Mouse (Mus musculus) NIH3T3 (cell line): ENCODE data around the gene Tenm3.

ENCODE experiments used
- DNase-seq: peaks from one replicate; pipeline ENCODE4 v3.0.0-alpha.2; 2012; ENCODE audit warnings: low read depth

Tenm3 gene

DNA sequence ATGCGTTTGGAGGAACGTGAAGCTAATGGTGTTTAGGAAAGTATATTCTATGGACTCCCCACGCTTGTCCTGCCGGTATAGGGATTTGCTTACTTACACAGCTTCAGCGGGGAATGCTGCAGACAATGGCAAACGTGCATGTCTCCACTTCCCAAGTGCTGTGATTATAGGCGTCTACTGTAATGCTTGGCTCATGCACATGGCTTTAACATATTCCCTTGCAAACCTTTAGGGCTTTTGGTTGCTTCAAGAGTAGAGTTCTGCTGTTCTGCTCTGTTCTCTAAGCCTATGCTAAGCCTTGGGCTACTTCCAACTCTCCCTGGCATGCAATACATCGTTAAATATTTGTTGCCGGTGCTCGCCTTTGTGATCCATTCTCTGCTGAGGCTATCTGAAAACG is 102.8 kb downstream of the Tenm3 start:
- DNase-seq = no peak

DNA sequence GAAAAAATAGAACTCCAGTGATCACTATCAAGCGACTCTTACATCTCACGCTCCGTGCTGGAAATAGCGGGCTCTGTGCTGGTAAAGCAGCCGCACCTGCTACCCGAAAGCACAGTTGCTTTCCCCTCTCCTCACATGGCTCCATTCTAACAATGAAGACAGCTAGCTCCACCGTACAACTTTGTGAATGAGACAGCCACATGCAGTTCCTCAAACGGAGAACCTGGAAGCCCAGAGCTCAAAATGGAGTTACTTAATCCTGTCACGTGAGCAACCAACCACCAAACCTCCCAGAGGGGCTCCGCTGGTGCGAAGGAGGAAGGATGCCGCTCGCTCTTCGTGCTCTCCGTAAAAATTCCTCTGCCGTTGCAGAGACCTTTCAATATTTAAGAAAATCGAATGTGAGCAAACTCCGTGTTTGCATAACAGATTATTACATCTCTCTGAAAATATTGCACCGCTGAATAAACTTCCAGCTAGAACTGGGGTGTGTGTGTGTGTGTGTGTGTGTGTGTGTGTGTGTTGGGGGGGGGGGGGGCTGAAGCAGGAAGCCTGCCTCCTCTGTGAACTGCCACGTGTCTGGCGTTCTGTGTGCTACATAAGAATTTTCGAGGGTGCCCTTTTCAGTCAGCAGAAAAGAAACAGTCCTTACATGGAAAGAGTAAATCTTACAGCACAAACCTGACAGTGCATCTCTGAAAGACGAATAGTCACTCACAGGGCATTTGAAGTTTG is 103.4 kb downstream of the Tenm3 start:
- no peak for DNase-seq

GRCm38 (mm10) chr8:48733731-48734130 is 110.0 kb downstream of the Tenm3 start:
- no peak for DNase-seq

- DNase-seq = no peak
Observed at GRCm38 (mm10) chr8:48733057-48733456, 110.7 kb downstream of the Tenm3 start.

GRCm38 (mm10) chr8:48730701-48731100 is 113.0 kb downstream of the Tenm3 start:
- no peak for DNase-seq

DNA sequence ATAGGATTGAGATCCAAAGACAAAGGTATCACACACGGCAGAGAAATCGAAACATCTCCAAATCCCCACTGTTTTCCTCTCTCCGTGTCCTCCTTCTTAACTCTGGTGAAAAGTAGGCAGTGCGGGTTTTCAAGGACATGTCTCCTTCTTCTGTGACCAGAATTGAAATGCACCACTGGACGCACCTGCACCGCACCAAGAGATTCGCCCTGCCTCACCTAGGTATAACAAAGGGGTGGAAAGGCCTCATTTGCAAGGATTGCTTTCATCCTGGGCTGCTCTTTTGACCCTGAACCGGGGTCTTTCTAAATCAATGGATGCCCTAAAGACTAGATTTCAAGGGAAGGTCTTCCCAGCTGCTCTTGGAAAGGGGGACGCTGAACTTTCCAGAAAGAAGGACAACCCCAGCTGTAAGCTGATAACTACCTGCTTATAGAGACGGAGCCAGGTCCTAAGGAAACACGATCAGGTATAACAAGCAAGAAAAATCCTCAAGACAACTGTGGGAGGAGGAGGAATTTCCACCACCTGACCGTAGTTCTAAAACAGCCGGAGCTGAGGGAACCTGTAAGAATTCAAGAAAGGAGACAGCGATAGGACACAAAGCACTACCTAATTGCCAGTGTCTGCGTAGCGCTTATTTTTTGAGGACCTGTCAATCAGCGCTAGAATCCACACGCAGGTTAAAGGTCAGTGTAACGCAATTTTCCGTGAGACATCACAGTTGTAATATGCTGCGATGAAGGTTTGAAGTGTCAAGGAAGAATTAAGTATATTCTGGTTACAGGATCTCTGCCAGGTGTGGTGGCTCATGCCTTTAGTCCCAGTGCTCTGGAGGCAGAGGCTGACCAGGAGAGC is 114.7 kb downstream of the Tenm3 start:
- DNase-seq = no peak

DNA sequence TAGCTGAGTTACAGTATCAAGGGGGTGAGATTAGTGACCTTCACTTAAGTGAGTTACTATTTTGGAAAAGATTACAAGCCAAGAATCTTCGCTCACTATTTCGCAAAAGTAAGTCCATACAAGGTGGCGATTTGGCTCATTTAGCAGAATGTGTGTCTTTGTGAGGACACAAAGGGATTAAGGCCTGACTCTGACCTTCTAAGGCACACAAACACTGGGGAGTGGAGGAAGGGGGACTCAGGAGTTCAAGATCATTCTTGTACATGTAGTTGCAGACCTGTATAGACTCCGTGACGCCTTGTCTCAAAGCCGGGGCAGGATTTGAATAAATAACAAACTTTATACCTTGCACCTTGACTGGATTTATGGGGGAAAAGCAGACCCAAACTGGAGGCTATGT is 115.7 kb downstream of the Tenm3 start:
- DNase-seq = no peak

DNA sequence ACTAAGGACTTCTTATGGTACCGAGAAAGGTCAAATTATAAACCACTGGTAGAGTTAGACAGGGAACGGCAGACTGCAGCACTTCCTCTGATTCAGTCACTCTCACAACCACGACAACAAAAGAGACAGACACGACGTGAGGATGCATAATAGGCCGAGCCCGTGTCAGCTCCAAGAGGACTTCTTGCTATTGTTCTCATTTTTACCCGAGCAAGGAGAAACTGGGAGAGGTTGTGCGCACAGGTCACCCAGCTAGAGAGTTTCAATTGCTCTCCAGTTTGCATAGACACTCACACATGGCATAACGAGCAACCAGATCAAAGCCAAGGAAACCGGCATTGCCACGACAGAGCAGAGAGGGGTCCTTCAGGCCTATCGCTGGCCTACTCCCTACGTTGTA is 121.0 kb downstream of the Tenm3 start:
- DNase-seq = no peak

DNA sequence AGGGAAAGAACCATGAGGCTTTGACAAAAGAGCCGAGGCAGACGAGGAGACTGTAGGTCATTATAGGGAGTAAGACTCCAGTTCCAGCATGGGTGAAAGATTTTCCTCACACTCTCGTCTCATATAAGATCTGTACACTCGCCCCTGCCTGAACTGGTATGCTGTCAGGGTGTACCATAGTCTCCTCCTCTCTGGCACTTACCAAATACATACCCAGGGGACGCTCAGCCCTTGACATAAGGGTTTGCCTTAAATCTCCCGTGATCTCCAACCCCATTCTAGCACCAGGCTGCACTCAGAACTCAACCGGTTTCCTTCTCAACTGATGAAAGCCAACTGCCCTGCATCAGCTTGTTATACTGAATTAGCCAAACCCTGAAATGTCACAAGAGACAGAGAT is 121.4 kb downstream of the Tenm3 start:
- no peak for DNase-seq

DNA sequence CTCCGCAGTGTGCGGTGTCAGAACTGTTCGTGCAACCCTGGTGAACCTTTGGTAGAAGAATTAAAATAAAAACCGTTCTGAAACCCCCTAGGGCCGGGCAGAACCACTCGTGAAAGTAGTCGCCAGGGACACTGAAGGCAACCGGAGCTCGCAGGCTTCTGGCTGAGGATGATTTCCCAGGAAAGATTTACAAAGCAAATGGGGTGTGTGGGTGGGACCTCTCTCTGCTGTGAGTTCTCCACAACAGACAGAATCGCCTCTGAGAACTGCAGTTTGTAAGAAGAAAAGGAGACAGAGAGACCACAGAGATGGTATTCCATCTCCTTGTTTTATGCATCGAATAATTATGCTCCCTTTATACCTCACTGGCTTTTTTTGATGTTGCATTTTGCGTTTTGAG is 122.4 kb downstream of the Tenm3 start:
- DNase-seq = no peak

DNA sequence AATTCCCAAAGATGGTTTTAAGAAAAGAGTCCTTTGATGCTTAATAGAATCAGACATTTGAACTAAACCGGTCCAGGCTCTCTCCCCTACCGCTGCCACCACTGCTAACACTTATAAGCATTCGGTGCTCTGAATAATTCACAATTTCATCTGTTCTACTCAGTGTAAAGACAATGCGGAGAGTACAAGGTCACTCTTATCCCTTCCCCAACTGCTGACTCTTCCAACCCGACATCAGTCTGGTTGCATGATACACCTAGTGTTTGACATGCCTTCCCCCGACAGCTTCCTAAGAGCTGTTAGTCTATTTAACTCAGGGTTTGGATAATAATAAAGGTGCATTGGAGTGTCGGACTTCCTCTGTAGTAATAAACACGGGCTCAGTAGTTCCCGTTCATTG is 128.1 kb downstream of the Tenm3 start:
- DNase-seq = no peak

DNA sequence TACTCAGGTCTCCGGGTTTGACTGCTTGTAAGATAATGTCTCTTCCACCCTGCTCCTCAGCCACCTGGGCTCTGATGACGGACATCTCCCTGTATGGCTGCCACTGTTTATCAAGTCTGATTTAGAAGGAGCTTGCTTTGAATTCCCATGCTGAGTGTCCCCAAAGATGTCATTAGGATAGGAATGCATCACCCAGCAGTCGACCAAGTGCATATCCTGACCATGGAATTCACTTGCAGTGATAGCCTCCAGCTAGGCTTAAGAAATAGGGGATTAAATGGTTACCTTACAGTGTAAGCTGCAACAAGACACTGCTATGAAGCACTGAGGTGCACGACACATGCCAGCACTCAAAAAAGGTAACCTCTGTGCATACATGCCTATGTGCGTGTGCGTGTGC is 137.1 kb downstream of the Tenm3 start:
- no peak for DNase-seq

DNA sequence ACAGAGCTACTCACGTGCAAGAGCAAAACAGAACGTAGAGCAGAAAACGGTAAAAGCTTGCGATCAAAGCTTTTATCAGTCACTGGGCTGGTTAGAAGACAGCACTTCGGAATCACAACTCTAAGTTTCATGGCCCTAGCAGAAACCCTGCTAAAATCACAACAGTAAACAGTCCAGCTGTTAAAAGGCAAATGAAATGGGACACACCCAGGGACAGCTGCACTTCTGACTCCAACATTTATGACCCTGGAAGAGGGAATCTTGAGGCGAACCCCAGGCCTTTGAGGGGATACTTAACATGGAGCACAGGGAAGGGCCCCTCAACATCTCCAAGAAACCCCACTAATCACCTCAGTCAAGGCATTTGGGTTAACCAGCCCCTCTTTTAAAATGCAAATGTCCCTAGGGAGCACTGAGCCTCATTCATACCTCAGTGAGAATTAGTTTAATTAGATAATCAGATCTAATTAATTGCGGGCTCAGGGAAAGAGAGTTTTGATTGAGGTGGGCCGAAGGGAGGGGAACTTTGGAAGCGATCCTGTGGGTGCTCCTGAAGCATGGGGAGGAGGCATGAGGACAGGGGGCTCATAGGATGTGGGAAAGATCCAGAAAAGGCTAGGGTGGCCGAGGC is 138.8 kb downstream of the Tenm3 start:
- no peak for DNase-seq

DNA sequence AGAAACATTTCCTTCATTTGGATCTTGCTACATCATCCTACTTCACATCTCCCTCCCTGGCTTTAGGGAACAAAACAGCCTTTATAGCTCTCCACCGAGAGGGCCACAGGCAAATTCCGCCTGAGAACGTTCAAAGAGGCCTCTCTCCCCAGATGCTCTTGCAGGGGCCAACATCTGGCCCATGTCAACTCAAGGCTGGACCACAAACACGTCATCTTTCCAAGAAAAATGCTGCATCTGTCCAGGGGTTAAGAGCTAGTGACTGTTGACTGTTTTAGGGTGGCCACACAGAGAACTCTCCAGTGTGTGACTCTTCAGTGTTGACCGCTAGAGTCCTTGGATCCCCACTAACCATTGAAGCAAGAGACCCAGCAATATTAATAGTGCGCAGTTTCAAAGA is 139.3 kb downstream of the Tenm3 start:
- DNase-seq = no peak

DNA sequence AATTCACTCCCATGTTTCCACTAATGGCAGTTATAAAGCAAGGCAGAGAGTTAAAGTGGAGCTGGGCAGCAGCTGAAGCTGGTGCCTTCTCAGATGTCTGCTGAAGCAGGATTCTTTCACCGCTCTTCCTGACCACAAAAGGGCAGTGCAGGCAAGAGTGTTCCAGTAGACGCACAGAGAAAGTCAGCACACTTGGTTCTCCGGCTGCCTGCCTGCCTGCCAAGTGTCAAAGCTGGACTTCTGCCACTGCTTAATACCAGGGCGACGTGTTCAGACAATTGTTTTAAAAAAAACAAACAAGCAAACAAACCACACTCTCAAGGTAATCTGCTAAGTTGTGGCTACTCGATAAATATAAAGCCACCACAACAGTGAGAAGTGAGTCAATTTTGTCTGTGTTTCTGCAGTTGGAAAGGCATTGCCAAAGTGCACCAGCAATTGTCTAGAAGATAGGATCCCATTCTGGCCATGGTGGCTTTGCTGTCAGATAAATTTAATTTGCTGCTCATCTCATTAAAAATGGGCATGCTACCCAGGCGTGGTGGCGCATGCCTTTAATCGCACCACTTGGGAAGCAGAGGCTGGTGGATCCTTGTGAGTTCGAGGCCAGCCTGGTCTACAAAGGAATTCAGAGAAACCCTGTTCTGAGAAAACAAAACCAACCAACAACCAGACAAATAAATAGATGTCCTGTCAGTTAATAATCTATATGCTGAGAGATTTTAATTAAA is 152.9 kb downstream of the Tenm3 start:
- DNase-seq = no peak

DNA sequence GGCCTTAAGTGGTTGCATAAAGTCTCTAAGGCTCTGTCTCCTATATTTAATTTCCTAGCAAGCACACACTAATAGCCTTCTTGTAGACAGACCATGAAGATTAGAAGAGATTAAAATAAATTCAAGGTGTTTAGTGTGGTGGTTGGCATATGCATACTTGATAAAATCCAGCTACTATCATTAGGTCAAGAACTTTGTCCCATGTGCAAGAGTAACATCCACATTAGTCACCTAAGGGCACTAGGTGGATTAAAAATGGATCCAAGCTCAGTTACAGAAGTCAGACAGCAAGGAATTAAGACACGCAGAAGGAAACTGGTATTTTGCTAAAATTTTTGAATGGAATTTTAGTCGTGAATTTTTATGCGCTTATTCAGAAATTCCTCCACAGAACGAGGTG is 155.0 kb downstream of the Tenm3 start:
- no peak for DNase-seq

GRCm38 (mm10) chr8:48688188-48688587 is 155.6 kb downstream of the Tenm3 start:
- no peak for DNase-seq

DNA sequence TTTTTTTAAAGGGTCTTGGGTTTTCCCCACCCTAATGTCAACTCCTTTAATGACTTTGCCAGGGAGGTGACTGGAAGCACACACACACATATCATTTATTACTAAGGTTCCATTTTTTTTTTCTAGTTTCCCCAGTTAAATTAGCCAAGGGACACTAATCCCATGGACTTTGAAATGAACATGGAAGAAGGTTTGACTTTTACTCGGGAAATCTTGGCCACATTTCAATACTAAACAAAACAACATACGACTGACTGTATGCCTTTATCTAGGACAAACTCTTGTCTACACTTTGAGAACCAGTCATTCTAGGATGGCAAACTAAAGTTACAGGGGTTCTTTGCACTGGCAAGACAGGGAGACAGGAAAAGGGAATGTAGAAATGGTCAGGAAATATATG is 170.3 kb downstream of the Tenm3 start:
- DNase-seq = no peak

DNA sequence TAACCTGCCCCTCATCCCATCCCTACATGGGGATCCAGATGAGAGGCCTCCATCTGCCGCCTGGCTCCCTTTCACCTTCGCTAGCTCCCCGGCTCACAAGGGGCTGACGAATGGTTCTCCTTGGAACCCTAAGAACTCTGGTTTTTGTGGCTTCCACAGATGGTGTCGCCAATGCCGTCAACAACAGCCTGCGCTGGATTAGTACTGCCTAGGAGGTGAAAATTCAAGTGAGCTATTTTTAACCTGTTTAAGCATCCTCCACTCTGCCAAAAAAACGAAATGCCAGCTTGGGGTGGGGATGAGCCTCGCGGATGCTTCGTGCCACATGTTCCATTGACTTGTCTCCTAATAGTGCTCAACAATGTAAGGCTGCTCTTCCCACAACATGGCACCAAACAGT is 171.3 kb downstream of the Tenm3 start:
- DNase-seq = no peak

DNA sequence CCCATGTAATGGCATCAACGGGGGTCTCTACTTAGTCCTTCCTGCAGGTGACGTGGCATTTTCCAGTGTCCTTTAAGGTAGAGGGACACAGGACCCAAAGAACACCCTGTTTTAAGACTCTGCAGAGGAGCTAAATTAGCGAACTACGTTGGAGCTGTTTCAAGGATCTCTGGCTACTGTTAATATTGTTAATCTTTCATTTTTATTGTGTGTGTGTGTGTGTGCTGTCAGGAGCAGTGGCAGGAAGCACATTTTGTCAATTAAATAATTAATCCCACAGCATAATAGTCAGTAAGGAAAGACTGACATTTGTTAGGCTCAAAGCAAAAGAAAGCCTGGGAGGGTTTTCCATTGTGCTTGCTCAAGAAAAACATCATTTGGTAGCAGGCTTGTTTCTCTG is 172.4 kb downstream of the Tenm3 start:
- no peak for DNase-seq

GRCm38 (mm10) chr8:48670895-48671294 is 172.9 kb downstream of the Tenm3 start:
- no peak for DNase-seq

DNA sequence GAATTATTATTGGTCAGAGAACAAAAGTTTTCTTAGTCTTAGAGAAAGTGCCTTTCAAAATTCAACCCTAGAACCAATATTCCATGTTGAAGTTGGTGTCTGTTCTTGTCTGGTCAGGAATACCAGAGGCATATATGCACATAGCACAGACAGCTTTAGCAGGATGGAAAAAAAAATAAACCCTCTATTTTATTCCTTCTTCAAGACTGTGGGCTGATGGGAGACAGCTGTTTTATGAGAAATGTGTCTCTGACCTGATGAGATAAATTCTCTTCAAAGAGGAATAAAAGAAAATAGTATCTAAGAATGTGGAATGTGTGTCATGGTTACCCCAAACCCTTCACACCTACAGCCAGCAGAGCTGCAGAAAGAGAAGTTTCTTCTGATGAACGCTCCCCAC is 173.4 kb downstream of the Tenm3 start:
- no peak for DNase-seq
